Mouse (Mus musculus) heart, adult 10 weeks (tissue): Measurements from ENCODE around the gene Tlx1. TPM values are rescaled to one million over a fixed set of nuclear protein-coding genes. Genes with fewer than 3 reads are reported as not detected.

Experiments used
- polyA plus RNA-seq: library from polyadenylated mRNA; stranded (reverse); fragments of 350-450 nt; fragmentation: Illumina TruSeq; extraction: RNeasy Lipid Tissue Mini Kit (QIAGEN cat#74804); gene quantifications from one replicate; pipeline ENCODE4 v1.2.3, GENCODE M21; 2014; ENCODE audit warnings: low read depth, low replicate concordance

The Tlx1 gene
- polyA plus RNA-seq: not detected

DNA sequence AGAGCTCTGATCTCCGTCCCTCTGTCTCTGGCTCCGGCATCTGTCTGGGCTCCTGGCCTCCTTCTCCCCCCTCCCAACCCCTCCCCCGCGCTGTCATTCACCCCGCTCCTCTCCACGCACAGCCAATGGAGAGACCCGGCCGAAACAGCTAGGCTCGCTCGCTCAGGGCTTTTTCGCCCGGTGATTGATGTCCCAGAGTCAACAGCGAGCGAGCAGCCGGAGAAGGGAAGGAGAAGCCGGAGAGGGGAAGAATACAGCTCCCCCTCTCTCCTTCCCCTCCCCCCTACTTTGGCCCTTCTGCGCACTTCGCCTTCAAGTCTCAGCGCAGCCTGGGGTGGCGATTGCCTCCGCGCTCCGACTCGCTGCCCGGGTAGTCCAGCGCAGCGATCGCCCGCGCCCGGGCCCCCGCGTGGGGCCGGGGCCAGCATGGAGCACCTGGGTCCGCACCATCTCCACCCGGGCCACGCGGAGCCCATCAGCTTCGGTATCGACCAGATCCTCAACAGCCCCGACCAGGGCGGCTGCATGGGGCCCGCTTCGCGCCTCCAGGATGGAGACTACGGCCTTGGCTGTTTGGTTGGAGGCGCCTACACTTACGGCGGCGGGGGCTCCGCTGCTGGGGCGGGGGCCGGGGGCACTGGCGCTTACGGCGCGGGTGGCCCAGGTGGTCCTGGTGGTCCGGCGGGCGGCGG is at the start of gene Tlx1:
Gene Tlx1 (plus strand): TSS at position 191 of the 692 bp plus-strand sequence.

Other genes with a start within 250 kb of the Tlx1 start
- gene Slf2, start 219.5 kb upstream of the Tlx1 start, polyA plus RNA-seq: 15.6 TPM
- 0.18 TPM for gene Sema4g, start 161.6 kb upstream of the Tlx1 start, polyA plus RNA-seq
- gene Twnk, start 145.0 kb upstream of the Tlx1 start, polyA plus RNA-seq: 28.4 TPM
- gene Mrpl43, start 144.2 kb upstream of the Tlx1 start, polyA plus RNA-seq: 58.0 TPM
- gene Lzts2, start 136.3 kb upstream of the Tlx1 start, polyA plus RNA-seq: 49.0 TPM
- not detected for gene Pdzd7, start 105.0 kb upstream of the Tlx1 start, polyA plus RNA-seq
- 10.6 TPM for gene Sfxn3, start 103.2 kb upstream of the Tlx1 start, polyA plus RNA-seq
- gene Kazald1, start 75.4 kb upstream of the Tlx1 start, polyA plus RNA-seq: 7.2 TPM
- gene Lbx1, start 85.1 kb downstream of the Tlx1 start, polyA plus RNA-seq: not detected
- 15.4 TPM for gene Btrc, start 213.1 kb downstream of the Tlx1 start, polyA plus RNA-seq